Mouse (Mus musculus): ENCODE measurements around the gene Tlx3. TPM values are rescaled to one million over a fixed set of nuclear protein-coding genes. Genes with fewer than 3 reads are reported as not detected.

Gene Tlx3
- total RNA-seq, 2 experiments from 2014 or later = not detected

GRCm38 (mm10) chr11:33197673-33198072, 5.7 kb downstream of the Tlx3 start:
- DNase-seq (ENCODE audit: low spot score in 2 of 2) = no peak

- DNase-seq (ENCODE audit: low spot score in 2 of 2) = no peak
Measured at GRCm38 (mm10) chr11:33197133-33197514, 6.3 kb downstream of the Tlx3 start.

GRCm38 (mm10) chr11:33196447-33197132, 6.8 kb downstream of the Tlx3 start:
- DNase-seq (ENCODE audit: low spot score in 2 of 2) = no peak

GRCm38 (mm10) chr11:33195531-33196446, 7.6 kb downstream of the Tlx3 start:
- DNase-seq (ENCODE audit: low spot score in 2 of 2) = no peak

GRCm38 (mm10) chr11:33195061-33195460, 8.3 kb downstream of the Tlx3 start:
- DNase-seq (ENCODE audit: low spot score in 2 of 2) = no peak

GRCm38 (mm10) chr11:33193695-33194094, 9.7 kb downstream of the Tlx3 start:
- no peak for DNase-seq (ENCODE audit: low spot score in 2 of 2)

- no peak for DNase-seq (ENCODE audit: low spot score in 2 of 2)
Measured at GRCm38 (mm10) chr11:33181804-33182203, 21.6 kb downstream of the Tlx3 start.

- DNase-seq (ENCODE audit: low spot score in 2 of 2) = no peak
Measured at GRCm38 (mm10) chr11:33180701-33181116, 22.7 kb downstream of the Tlx3 start.

- no peak for DNase-seq (ENCODE audit: low spot score in 2 of 2)
Measured at GRCm38 (mm10) chr11:33179802-33180201, 23.6 kb downstream of the Tlx3 start.

- peak in 1 of 2 experiments; percentile 56 for DNase-seq (ENCODE audit: low spot score in 2 of 2)
Measured at GRCm38 (mm10) chr11:33176525-33177245, 26.7 kb downstream of the Tlx3 start.

- DNase-seq (ENCODE audit: low spot score in 2 of 2) = no peak
Measured at GRCm38 (mm10) chr11:33175768-33176167, 27.6 kb downstream of the Tlx3 start.

GRCm38 (mm10) chr11:33170489-33170888, 32.9 kb downstream of the Tlx3 start:
- DNase-seq (ENCODE audit: low spot score in 2 of 2) = peak; percentile 22 to 53

- peak; percentile 99 for DNase-seq (ENCODE audit: low spot score in 2 of 2)
Measured at GRCm38 (mm10) chr11:33162998-33163506, 40.3 kb downstream of the Tlx3 start, which contains the start of gene Npm1. Gene Npm1 (minus strand): TSS chr11:33163206.

- peak; percentile 44 to 71 for DNase-seq (ENCODE audit: low spot score in 2 of 2)
Measured at GRCm38 (mm10) chr11:33162211-33162997, 41.0 kb downstream of the Tlx3 start.

GRCm38 (mm10) chr11:33159741-33160140, 43.6 kb downstream of the Tlx3 start:
- DNase-seq (ENCODE audit: low spot score in 2 of 2) = no peak

GRCm38 (mm10) chr11:33157453-33158196, 45.8 kb downstream of the Tlx3 start:
- no peak for DNase-seq (ENCODE audit: low spot score in 2 of 2)

GRCm38 (mm10) chr11:33156436-33157015, 46.9 kb downstream of the Tlx3 start:
- DNase-seq (ENCODE audit: low spot score in 2 of 2) = no peak

GRCm38 (mm10) chr11:33154459-33154858, 48.9 kb downstream of the Tlx3 start:
- no peak for DNase-seq (ENCODE audit: low spot score in 2 of 2)

- no peak for DNase-seq (ENCODE audit: low spot score in 2 of 2)
Measured at GRCm38 (mm10) chr11:33152997-33153396, 50.4 kb downstream of the Tlx3 start.
